Mouse (Mus musculus) embryo, embryonic 10 days (tissue): Measurements from ENCODE around the gene Mov10.
A peak's percentile ranks its signal among the peaks of the same experiment; 100 is the strongest.
"Not testable (repeated sequence)": the region's sequence is repeated elsewhere in the genome, so short reads cannot be mapped to it uniquely, and the experiment has no call there.

Experiments
- DNase-seq: peaks from one replicate; pipeline ENCODE4 v3.0.0-alpha.2; 2015; ENCODE audit warnings: low spot score

Mov10 gene

DNA sequence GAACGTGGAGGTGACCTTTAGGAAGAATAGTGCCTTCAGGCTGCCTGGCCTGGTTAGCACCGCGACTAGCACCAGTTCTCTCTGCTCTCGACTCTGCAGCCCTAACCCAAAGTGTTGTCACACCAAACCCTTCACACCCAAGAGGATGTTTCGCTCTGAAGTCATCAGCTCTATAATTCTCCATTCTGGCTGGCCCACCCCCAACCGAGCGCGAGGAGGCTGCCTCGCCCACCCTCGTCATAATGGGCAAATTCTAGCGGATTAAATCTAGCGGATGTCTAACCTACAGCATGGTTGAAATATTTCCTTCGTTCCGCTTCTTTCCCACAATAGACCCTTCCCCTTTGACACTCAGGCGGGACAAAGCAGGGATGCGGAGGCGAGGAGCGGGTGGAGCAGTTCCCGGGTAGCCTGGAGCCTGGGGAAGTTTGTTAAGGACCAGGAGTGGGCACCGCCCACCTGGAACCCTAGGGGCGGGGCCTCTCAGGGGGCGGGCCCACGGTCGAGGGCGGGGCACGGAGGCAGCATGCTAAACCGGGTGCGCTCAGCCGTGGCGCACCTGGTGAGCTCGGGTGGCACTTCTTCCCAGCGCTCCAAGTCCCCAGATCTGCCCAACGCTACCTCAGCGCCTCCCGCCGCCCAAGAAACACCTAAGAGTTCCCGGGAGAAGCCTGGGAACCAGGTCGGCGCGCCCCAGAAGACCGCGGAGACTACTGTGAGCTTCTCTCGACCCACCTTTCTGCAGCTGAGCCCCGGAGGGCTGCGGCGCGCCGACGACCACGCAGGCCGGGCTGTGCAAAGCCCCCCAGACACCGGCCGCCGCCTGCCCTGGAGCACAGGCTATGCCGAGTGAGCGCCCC lies 37.6 kb downstream of the Mov10 start, which contains the start of gene Ppm1j:
Gene Ppm1j (plus strand): TSS at position 496 of the 860 bp plus-strand sequence.
- DNase-seq = peak; percentile 60

DNA sequence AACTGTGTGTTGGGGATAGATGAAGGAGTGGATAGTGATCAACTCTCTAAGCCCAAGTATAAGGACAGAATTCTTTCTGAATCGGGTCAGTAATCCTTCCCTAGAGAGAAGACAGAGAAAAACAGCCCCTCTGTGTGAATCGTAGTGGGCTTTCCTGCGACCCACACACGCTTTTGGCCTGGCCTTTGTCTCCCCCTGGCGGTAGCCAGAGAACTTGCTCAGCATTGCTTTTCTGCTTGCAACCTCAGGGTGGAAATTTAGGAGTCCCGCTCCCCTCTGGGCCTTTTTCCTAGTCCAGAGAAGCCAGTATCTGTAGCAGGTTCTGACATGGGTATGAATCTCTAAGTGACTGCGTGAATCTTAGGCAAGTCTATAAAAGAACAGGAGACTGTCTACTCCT lies 38.4 kb downstream of the Mov10 start:
- peak; percentile 84 for DNase-seq

- peak; percentile 69 for DNase-seq
These were observed 41.0 kb downstream of the Mov10 start for GRCm38 (mm10) chr3:104777342-104777741.

- DNase-seq = no peak
These were observed 45.1 kb downstream of the Mov10 start for GRCm38 (mm10) chr3:104773301-104773700.

GRCm38 (mm10) chr3:104771460-104771859 lies 46.9 kb downstream of the Mov10 start:
- DNase-seq = no peak

GRCm38 (mm10) chr3:104770918-104771317 lies 47.4 kb downstream of the Mov10 start:
- no peak for DNase-seq

DNA sequence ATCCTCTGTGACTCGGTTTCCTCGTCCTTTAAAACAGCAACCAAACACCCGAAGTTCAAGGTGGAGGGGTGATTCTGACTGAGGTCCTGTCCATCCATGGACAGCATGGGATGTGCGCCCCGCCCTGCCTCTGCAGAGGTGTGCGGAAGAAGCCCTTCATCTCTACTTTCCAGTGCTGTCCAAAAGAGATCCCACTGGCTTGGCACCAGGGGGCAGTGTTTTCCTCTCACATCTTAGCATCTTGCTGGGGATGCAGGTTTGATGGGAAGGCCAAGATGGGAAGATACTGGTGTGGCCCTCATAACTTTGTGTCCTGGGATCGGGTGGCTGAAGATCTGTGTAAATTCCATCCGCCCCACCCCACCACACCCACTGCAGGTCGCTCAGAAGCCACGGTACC lies 48.3 kb downstream of the Mov10 start:
- DNase-seq = peak; percentile 67

DNA sequence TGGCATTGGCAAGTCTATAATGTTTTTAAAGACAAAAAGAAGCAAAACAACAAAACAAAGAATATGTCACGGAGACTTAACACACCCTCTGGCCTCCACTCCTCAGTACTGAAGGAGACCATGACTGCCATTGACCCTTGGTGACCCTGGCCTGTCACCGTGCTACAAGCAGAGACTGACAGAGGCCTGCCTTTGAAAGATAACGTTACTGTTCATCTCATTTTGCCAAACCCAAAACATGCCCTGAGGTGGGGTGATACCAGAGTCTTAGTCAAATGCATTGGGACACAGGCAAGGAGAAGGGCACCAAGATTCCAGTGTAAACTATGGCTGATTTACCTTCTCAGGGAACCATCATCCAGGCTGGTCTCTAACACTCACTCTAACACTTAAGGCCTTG lies 49.2 kb downstream of the Mov10 start:
- DNase-seq = peak; percentile 48

DNA sequence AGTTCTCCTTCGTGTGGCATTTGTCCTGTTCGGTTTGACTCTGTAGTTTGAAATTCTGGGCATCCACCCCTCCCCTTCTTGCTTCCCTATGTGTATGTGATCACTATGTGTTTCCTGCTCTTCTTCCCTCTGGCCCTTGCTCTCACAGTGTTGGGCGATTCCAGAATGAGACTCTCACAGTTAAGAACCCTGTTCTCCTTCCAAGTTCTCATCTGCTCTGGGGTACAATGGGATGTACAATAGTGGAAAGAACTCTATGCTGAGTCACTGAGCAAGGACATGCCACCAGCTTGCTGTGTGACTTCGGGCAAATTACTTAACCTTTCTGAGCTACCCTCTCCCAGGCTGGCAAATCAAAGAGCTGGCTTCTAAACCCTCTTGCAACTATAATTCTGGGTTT lies 50.6 kb downstream of the Mov10 start:
- DNase-seq = no peak

DNA sequence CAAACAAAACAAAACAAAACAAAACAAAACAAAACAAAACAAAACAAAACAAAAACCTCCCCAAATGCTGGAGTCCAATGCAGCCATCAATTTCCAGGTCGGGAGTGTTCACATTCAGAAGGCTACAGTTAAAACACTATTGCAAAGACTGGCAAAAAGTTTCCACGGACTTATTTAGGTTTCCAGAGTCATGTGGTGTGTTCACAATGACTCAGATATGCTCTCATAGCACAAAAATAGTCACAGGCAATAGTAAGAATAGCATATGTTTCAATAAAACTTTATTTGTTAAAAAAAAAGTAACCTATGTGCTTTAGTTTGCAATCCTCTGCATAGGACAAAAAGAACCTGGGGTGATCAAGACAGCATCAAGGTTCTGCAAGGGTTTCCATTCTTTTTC lies 51.2 kb downstream of the Mov10 start:
- DNase-seq = no peak

- DNase-seq = peak; percentile 36
These were observed 53.3 kb downstream of the Mov10 start for GRCm38 (mm10) chr3:104765021-104765420.

GRCm38 (mm10) chr3:104762103-104762863 lies 56.1 kb downstream of the Mov10 start:
- not testable (repeated sequence) for DNase-seq

DNA sequence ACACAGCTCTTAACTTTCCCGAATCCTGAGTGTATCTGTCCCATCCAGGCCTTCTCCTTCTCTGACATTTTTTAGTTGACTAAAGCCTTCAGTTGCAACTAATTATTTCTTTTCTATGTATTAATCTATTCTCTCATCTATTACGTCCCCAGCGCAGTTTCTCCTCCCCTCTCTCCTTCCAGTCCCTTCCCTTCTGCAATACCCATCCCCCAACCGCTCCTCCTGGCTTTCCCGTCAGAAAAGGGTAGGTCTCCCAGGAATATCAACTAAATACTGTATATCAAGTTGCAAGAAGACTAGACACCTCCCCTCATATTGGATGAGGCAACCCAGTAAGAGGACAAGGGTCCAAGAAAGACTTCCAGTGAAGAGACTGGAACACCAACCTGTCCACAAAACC lies 59.5 kb downstream of the Mov10 start:
- DNase-seq = no peak

DNA sequence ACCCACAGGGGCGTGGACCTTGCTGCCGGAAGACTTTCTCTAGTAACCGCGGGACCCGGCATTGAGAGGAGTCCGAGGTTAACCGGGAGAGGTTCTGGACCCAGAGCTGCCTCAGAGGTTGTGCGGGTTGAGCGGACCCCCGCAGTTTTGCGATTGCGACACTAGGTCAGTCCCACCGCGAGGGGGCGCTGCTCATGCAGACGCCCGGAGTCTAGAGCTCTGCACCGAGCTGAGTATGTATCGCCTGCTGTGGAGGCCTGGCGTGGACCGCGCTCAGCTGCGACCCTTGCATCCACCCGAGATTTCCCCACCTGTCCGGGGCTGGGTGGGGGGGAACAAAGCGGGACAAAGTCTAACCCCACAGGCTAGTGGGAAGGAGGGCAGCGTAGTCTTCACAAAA lies 60.0 kb downstream of the Mov10 start:
- peak; percentile 88 for DNase-seq

DNA sequence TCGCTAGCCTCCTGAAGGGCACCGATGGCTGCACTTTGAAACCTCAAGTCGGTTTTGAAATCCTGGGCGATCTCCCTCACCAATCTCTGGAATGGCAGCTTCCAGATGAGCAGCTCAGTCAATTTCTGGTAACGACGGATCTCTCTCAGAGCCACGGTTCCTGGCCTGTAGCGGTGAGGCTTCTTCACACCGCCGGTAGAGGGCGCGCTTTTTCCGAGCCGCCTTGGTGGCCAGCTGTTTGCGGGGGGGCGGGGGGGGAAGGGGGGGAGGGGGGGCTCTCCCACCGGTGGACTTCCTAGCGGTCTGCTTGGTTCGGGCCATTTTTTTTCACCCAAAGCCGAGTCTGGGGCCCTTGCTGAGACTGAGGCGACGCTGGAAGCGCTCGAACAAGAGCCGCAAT lies 65.5 kb downstream of the Mov10 start:
- DNase-seq = peak; percentile 61
